Mouse (Mus musculus) MEL-GATA-1-ER (cell line): ENCODE results near the gene Bicra.
A peak's percentile ranks its signal among the peaks of the same experiment; 100 is the strongest.

Experiments
- DNase-seq: peaks from one replicate; pipeline ENCODE4 v3.0.0-alpha.2; 2012; ENCODE audit warnings: low read depth; ENCODE audit errors: extremely low read depth

Bicra gene

GRCm38 (mm10) chr7:15948381-15948941, 99.3 kb downstream of the Bicra start:
- peak; percentile 37 for DNase-seq

- DNase-seq: peak; percentile 30
These were observed 100.0 kb downstream of the Bicra start for GRCm38 (mm10) chr7:15947653-15948260.

- DNase-seq: peak; percentile 98
These were observed 101.8 kb downstream of the Bicra start, which contains the start of gene Nop53 for GRCm38 (mm10) chr7:15945721-15946536. Gene Nop53 (minus strand): TSS chr7:15946074.

- no peak for DNase-seq
These were observed 102.5 kb downstream of the Bicra start for GRCm38 (mm10) chr7:15945211-15945610.

- no peak for DNase-seq
These were observed 103.4 kb downstream of the Bicra start for GRCm38 (mm10) chr7:15944311-15944710.

- no peak for DNase-seq
These were observed 109.1 kb downstream of the Bicra start for GRCm38 (mm10) chr7:15938621-15939020.

GRCm38 (mm10) chr7:15937491-15937890, 110.2 kb downstream of the Bicra start:
- no peak for DNase-seq

GRCm38 (mm10) chr7:15933437-15934359, 114.0 kb downstream of the Bicra start:
- no peak for DNase-seq

- DNase-seq: no peak
These were observed 116.1 kb downstream of the Bicra start for GRCm38 (mm10) chr7:15931635-15932034.

GRCm38 (mm10) chr7:15930543-15930942, 117.2 kb downstream of the Bicra start:
- DNase-seq: no peak

GRCm38 (mm10) chr7:15929910-15930309, 117.8 kb downstream of the Bicra start:
- DNase-seq: peak; percentile 53

- DNase-seq: peak; percentile 80
These were observed 125.4 kb downstream of the Bicra start, which contains the start of gene Selenow for GRCm38 (mm10) chr7:15922220-15922773. Gene Selenow (minus strand): TSS chr7:15922402.

GRCm38 (mm10) chr7:15921796-15922195, 125.9 kb downstream of the Bicra start:
- DNase-seq: no peak
